Mouse (Mus musculus): Measurements from ENCODE around the gene Isy1. TPM values are rescaled to one million over a fixed set of nuclear protein-coding genes. Genes with fewer than 3 reads are reported as not detected.

Isy1 gene
- polyA plus RNA-seq (2015; fragmentation: Nextera tagmentation; extraction: Ambion mirVana) = 37.8 and 38.7 TPM in 2 replicates

DNA sequence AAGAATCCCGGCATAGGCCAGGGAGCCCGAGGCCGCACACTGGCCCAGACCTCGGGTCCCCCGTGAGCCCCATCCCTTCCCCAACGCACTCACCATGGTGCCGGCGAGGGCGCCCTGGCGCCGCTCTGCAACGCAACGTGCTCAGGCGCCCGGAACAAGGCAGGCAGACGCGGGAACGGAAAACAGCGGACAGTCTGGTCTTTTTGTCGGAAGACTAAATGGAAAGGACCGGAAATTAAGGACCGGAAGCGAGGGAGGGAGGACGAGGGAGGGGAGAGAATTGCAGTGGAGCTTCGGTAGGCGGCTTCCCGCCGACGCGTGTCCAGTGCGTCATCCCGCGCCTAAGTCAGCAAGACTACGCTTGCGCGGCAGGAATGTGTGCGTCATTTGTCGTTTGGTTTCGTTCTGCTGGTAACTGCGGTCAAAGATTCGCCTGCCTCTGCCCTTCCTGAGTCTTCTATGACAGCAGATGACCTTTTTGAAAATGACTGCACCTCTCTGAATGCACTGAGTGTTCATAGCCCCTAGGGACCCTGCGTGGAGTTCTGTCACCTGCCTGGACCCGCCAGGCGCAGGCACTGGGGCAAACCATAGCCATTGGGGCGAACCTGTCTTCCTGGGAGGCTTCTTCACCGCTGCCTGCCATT, at the start of gene Isy1:
Gene Isy1 (minus strand): TSS at position 248 of the 647 bp plus-strand sequence.
- peaks cover 41% of the 10 kb centered on the region for H3K36me3 ChIP-seq
- WGBS = under 1% methylated on average over 46 of the region's 46 CpGs
- no peaks in the 10 kb centered on the region for H3K9me3 ChIP-seq
- ATAC-seq (replicated peaks) = peak; percentile 98
- H3K9ac ChIP-seq (replicated peaks) = peak within 1 kb of the TSS; percentile 88
- H3K4me3 ChIP-seq = peak within 1 kb of the TSS; percentile 81
- no peaks in the 10 kb centered on the region for H3K27me3 ChIP-seq
- peaks cover 14% of the 10 kb centered on the region for H3K4me1 ChIP-seq
- peak within 1 kb of the TSS; percentile 53 for H3K4me2 ChIP-seq (replicated peaks)
- H3K27ac ChIP-seq (replicated peaks) = peak within 1 kb of the TSS; percentile 91

DNA sequence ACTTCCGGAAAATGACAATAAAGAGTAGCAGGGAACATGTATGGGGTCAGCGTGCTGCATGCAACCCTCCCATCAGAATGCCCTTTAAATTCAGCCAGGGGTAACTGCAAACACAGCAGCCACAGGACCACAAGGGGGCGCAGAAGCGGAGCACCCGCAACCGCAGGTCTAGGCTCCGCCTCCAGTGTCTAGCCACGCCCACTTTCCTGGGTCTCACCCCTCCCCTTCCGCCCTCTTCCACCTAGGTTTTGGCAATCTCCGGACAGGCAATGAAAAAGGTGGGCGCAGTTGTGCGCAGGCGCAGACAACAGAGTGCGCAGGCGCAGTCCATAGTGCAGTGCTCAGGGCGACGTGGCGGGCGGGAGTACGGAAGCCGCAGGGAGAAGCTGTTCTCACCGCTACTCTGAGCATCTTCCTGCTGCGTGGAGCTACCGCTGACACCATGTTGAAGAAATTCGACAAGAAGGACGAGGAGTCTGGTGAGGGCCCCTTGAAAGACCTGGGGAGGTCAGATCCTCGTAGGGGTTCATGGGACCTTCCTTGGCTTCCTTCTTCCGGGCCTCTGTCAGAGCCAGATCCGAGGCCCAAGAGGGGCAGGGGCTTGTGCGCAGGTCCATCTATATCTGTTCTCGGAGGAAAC, 49.1 kb upstream of the Isy1 start, which contains the start of gene Copg1:
Gene Copg1 (plus strand): TSS at position 221 of the 640 bp plus-strand sequence.
- Histone ChIP-seq H3K9ac (replicated peaks) (peak within 1 kb of the TSS; percentile 95), H3K9me3 (no peaks in the 10 kb centered on the region), H3K27me3 (no peaks in the 10 kb centered on the region), H3K4me3 (peak within 1 kb of the TSS; percentile 63), H3K27ac (replicated peaks) (peak within 1 kb of the TSS; percentile 80), H3K36me3 (peaks cover 34% of the 10 kb centered on the region), H3K4me2 (replicated peaks) (peak within 1 kb of the TSS; percentile 72), H3K4me1 (peaks cover 12% of the 10 kb centered on the region)
- WGBS = under 1% methylated on average over 31 of the region's 31 CpGs
- peak; percentile 96 for ATAC-seq (replicated peaks)

DNA sequence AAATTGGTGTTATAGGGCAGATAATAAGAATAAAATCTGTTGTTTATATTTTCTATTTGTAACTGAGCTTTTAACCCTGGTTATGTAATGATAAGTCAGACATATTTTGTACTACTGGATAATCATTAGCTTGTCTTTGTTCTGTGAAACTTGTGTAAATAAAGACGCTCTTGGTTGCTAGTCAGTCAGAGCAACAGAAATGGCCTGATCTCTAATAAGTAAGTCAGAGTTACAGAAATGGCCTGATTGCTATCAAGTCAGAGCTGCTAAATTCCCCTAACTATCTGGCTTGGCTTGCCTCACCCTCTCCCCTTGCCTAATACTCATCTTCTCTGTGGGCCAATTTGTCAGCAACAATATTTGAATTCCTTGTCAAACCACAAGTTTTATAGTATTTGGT, 48.1 kb upstream of the Isy1 start:
- Histone ChIP-seq H3K4me2 (replicated peaks) (no peak overlapping the region), H3K27me3 (no peaks in the 10 kb centered on the region), H3K27ac (replicated peaks) (no peak overlapping the region), H3K9me3 (no peaks in the 10 kb centered on the region), H3K36me3 (peaks cover 24% of the 10 kb centered on the region), H3K4me1 (peaks cover 12% of the 10 kb centered on the region), H3K4me3 (no peak overlapping the region), H3K9ac (replicated peaks) (no peak overlapping the region)
- no peak for ATAC-seq (replicated peaks)
- 93% methylated on average over 1 of the region's 1 CpGs for WGBS

DNA sequence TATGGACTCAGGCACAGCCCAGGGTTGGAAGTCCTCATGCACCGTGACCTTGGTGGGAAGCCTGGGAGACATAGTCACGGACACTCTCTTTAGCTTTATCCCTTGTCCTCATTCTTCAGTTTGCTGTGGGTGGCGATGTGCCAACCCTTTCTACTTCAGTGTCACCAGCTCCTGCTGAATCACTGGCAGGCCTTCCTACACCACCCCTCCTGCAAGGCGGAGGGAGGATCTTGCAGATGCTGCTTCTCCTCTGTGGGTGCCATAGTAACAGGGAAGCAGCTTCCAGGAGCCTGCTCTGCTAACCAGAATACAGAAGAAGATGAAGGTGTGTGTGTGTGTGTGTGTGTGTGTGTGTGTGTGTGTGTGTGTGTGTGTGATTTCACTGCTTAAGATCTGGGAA, 44.2 kb upstream of the Isy1 start:
- Histone ChIP-seq H3K36me3 (no peaks in the 10 kb centered on the region), H3K4me3 (no peak overlapping the region), H3K27me3 (no peaks in the 10 kb centered on the region), H3K27ac (replicated peaks) (no peak overlapping the region), H3K9me3 (no peaks in the 10 kb centered on the region), H3K9ac (replicated peaks) (no peak overlapping the region), H3K4me1 (0 out of 2 replicates have a peak, but pooled peaks cover 4% of the 10 kb centered on the region), H3K4me2 (replicated peaks) (no peak overlapping the region)
- WGBS = 58% methylated on average over 4 of the region's 4 CpGs
- 0 out of 2 replicates have a peak, but pooled peaks have one; percentile 42 for ATAC-seq (replicated peaks)

DNA sequence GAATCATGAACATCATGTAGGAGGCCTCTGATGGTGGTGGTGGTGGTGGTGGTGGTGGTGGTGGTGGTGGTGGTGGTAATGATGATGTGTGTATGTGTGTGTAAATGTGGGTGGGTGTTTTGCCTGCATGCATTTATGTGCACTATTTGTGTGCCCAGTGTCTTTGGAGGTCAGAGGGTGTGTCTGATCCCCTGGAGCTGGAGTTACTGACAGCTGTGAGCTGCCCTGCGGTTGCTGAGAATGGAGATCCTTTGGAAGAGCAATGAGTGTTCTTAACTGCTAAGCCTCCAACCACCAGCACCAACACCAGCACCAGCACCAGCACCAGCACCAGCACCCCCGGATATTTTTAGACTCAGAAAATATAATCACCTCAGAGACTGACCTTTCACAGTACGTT, 43.6 kb upstream of the Isy1 start:
- Histone ChIP-seq H3K4me1 (0 out of 2 replicates have a peak, but pooled peaks cover under 1% of the 10 kb centered on the region), H3K27ac (replicated peaks) (no peak overlapping the region), H3K4me2 (replicated peaks) (no peak overlapping the region), H3K9me3 (no peaks in the 10 kb centered on the region), H3K4me3 (no peak overlapping the region), H3K27me3 (no peaks in the 10 kb centered on the region), H3K36me3 (no peaks in the 10 kb centered on the region), H3K9ac (replicated peaks) (no peak overlapping the region)
- 79% methylated on average over 3 of the region's 3 CpGs for WGBS
- no peak for ATAC-seq (replicated peaks)

DNA sequence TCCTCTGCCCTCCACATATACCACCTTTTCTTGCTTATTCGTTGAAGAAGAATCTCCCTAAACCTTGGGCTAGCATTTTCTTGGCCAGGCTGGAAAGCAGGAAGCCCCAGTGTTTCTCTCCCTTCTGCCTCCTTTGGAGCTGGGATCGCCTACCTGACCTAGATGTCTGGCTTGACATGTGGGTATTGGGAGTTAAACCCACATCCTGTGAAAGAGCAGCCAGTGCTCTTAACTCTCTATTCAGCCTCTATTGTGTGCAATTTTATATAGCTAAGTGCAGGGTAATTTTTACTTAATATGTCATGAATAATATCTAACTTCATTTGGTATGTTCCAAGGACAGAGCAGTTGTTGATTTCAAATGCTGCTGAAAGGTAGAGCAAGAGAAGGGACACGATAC, 41.0 kb upstream of the Isy1 start:
- H3K9me3 ChIP-seq = no peaks in the 10 kb centered on the region
- no peaks in the 10 kb centered on the region for H3K27me3 ChIP-seq
- no peak overlapping the region for H3K27ac ChIP-seq (replicated peaks)
- WGBS = 70% methylated on average over 3 of the region's 3 CpGs
- no peak overlapping the region for H3K9ac ChIP-seq (replicated peaks)
- H3K4me3 ChIP-seq = no peak overlapping the region
- no peak for ATAC-seq (replicated peaks)
- H3K4me1 ChIP-seq = no peaks in the 10 kb centered on the region
- no peak overlapping the region for H3K4me2 ChIP-seq (replicated peaks)
- no peaks in the 10 kb centered on the region for H3K36me3 ChIP-seq

DNA sequence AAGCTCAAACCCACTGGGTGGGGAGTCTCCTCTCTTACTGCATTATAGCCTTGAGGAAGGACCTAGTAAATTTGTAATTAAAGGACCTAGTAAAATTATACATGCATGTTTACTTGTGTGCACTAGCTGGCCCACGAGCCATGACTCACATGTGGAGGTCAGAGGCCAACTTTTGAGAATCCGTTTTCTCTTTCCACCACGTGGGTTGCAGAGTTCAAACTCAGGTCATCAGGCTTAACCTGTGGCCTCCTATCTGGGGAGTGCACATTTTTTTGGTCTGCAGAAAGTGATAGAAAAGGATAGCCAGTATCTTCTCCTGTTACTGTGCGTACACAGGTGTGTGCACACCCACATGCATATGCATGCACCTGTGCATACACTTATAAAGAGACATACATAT, 40.4 kb upstream of the Isy1 start:
- Histone ChIP-seq H3K4me3 (no peak overlapping the region), H3K9me3 (no peaks in the 10 kb centered on the region), H3K9ac (replicated peaks) (no peak overlapping the region), H3K27ac (replicated peaks) (no peak overlapping the region), H3K4me2 (replicated peaks) (no peak overlapping the region), H3K27me3 (no peaks in the 10 kb centered on the region), H3K36me3 (no peaks in the 10 kb centered on the region), H3K4me1 (no peaks in the 10 kb centered on the region)
- ATAC-seq (replicated peaks) = no peak
- 67% methylated on average over 4 of the region's 4 CpGs for WGBS

DNA sequence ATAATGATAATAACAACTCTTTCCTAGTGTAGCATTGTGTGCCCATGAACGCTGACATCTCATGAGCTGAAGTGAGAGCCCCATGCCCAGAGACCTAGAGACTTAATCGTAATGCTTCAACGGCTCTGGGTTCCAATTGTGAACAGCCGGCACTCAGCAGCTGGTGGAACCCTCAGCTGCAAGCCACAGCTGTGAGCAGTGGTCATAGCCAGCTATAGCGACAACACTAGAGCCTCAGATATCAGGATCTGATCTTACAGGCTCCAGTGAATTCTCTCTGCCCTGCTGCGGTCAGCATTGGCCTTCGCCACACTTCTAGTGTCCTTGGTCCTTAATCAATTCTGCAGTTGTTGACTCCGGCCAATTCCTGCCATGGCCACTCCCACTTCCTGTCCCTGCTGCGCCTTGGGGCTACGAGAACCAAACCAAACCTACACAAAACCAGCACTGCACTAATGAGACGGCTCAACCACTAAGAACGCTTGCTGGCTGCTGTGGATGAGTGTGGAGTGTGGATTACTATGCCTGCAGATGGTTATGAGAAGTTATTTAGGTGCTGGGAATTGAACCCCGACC, 37.6 kb upstream of the Isy1 start:
- Histone ChIP-seq H3K27me3 (no peaks in the 10 kb centered on the region), H3K9me3 (no peaks in the 10 kb centered on the region), H3K36me3 (no peaks in the 10 kb centered on the region), H3K4me3 (no peak overlapping the region), H3K4me2 (replicated peaks) (no peak overlapping the region), H3K9ac (replicated peaks) (no peak overlapping the region), H3K27ac (replicated peaks) (no peak overlapping the region), H3K4me1 (no peaks in the 10 kb centered on the region)
- ATAC-seq (replicated peaks) = no peak
- WGBS = 80% methylated on average over 13 of the region's 13 CpGs

DNA sequence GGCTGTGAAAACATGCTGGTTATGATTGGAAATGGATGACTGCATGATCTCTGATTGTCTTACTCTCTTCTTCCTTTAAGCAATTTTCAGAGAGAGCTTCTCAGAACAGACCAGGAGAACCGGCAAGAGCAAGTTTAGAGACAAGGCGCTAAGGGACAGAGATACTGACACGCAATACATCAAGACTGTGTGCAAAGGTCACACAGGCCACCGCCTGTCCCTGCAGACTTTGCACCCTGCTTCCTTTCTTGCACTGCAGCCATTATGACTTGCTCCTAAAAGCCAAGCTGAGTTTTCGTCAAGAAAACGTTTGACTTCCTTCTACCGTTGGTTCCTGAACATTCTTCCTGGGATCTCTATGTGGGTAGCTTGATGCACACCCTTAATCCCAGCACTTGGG, 37.0 kb upstream of the Isy1 start:
- 90% methylated on average over 7 of the region's 7 CpGs for WGBS
- Histone ChIP-seq H3K9me3 (no peaks in the 10 kb centered on the region), H3K27me3 (no peaks in the 10 kb centered on the region), H3K36me3 (no peaks in the 10 kb centered on the region), H3K4me1 (no peaks in the 10 kb centered on the region), H3K4me2 (replicated peaks) (no peak overlapping the region), H3K4me3 (no peak overlapping the region), H3K9ac (replicated peaks) (no peak overlapping the region), H3K27ac (replicated peaks) (no peak overlapping the region)
- no peak for ATAC-seq (replicated peaks)

DNA sequence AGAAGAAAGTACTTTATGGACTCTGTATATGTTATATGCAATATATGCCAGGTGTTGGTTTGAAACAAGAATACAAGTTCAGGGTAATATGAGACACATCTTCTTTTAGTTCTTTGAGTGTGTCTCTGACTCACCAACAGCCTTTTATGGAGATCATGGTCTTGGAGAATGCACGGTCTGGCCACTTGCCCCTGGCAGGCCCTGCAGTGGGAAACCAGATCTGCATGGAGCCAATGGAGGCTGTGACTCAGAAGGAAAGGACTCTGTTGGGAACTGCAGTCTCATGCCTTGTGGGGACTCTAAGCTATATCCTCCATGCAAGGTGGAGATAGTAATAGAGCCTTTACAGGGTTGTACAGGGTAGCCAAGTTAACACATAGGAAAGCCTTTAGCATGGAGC, 36.5 kb upstream of the Isy1 start:
- no peaks in the 10 kb centered on the region for H3K27me3 ChIP-seq
- H3K9me3 ChIP-seq = no peaks in the 10 kb centered on the region
- 87% methylated on average over 1 of the region's 1 CpGs for WGBS
- ATAC-seq (replicated peaks) = no peak
- H3K36me3 ChIP-seq = no peaks in the 10 kb centered on the region
- no peak overlapping the region for H3K4me2 ChIP-seq (replicated peaks)
- H3K4me3 ChIP-seq = no peak overlapping the region
- H3K9ac ChIP-seq (replicated peaks) = no peak overlapping the region
- no peak overlapping the region for H3K27ac ChIP-seq (replicated peaks)
- no peaks in the 10 kb centered on the region for H3K4me1 ChIP-seq

DNA sequence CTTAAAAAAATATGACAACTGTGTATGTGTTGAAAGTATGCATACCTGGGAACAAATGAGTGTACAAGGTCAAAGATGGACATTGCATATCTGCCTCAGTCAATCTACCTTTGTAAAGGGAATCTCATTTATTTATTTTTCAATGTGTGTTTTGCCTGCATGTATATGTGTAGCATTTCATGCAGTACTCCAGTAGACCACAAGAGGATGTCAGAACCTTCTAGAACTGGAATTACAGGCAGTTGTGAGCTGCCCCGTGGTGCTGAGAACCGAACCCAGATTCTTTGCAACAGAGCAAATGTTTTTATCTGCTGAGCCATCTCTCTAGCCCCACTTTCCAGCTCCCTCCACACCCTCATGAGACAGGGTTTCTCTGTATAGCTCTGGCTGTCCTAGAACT, 35.4 kb upstream of the Isy1 start:
- H3K27me3 ChIP-seq = no peaks in the 10 kb centered on the region
- no peaks in the 10 kb centered on the region for H3K36me3 ChIP-seq
- H3K4me1 ChIP-seq = no peaks in the 10 kb centered on the region
- ATAC-seq (replicated peaks) = no peak
- no peak overlapping the region for H3K27ac ChIP-seq (replicated peaks)
- WGBS = 87% methylated on average over 2 of the region's 2 CpGs
- H3K9ac ChIP-seq (replicated peaks) = no peak overlapping the region
- no peaks in the 10 kb centered on the region for H3K9me3 ChIP-seq
- H3K4me3 ChIP-seq = no peak overlapping the region
- H3K4me2 ChIP-seq (replicated peaks) = no peak overlapping the region

DNA sequence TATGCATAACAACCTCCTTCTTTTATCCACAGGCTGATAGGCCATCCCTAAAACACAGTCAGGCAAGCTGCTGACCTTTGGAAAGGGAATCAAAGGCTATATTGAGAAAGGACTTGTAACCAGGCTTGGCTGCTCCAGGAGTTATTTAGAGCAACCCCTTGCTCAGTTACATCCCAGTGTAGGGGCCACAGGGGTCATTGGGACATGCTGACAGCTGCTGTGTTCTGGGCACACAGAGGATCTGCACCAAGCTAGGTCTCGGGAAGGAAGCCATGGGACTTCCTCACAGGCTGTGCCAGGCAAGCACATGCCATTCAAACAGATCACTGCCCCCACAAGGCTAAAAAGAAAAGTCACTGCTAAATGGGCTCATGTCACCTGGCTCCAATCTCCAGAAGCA, 34.5 kb upstream of the Isy1 start:
- WGBS = 65% methylated on average over 1 of the region's 1 CpGs
- ATAC-seq (replicated peaks) = no peak
- Histone ChIP-seq H3K27ac (replicated peaks) (no peak overlapping the region), H3K9me3 (no peaks in the 10 kb centered on the region), H3K9ac (replicated peaks) (no peak overlapping the region), H3K4me3 (no peak overlapping the region), H3K4me1 (no peaks in the 10 kb centered on the region), H3K36me3 (no peaks in the 10 kb centered on the region), H3K4me2 (replicated peaks) (no peak overlapping the region), H3K27me3 (no peaks in the 10 kb centered on the region)

Measured in forebrain, embryonic 15.5 days (tissue).